Mouse (Mus musculus) hindbrain, postnatal 0 days (tissue): Measurements from ENCODE around the gene Hecw1. TPM values are rescaled to one million over a fixed set of nuclear protein-coding genes. Genes with fewer than 3 reads are reported as not detected.
A peak's percentile ranks its signal among the peaks of the same experiment; 100 is the strongest.
"Not testable (repeated sequence)": the region's sequence is repeated elsewhere in the genome, so short reads cannot be mapped to it uniquely, and the experiment has no call there.

Experiments used
- ATAC-seq: fragments of 200-750 bp; cut with Nextera tagmentation; 2 replicates; pipeline ENCODE4 v1.8.0; 2017; ENCODE audit warnings: mild to moderate bottlenecking, moderate TSS enrichment, moderate library complexity
- DNase-seq: peaks from one replicate; pipeline ENCODE4 v3.0.0-alpha.2; 2015; ENCODE audit warnings: low spot score
- H3K27ac ChIP-seq: fragments of 300-500 bp; sonication (generic); 2 replicates; pipeline ENCODE4 v1.5.1; 2014; ENCODE audit warnings: mild to moderate bottlenecking
- H3K27me3 ChIP-seq: fragments of 300-500 bp; sonication (generic); 2 replicates; pipeline ENCODE4 v1.6.1; 2014; ENCODE audit warnings: low read length, mixed read lengths; ENCODE audit not compliant: insufficient read depth
- H3K36me3 ChIP-seq: fragments of 300-500 bp; sonication (generic); 2 replicates; pipeline ENCODE4 v1.6.1; 2014; ENCODE audit warnings: low read length, mixed read lengths; ENCODE audit not compliant: insufficient read depth
- H3K4me1 ChIP-seq: fragments of 300-500 bp; sonication (generic); 2 replicates; pipeline ENCODE4 v1.6.1; 2014; ENCODE audit warnings: antibody characterized with exemption, low read length, mixed read lengths; ENCODE audit not compliant: insufficient read depth
- H3K4me2 ChIP-seq: fragments of 300-500 bp; sonication (generic); 2 replicates; pipeline ENCODE4 v1.6.1; 2014; ENCODE audit warnings: low read depth, mild to moderate bottlenecking, low read length, moderate library complexity, mixed read lengths
- H3K4me3 ChIP-seq: fragments of 300-500 bp; sonication (generic); 2 replicates; pipeline ENCODE4 v1.5.1; 2014; ENCODE audit warnings: low read length
- H3K9ac ChIP-seq: fragments of 300-500 bp; sonication (generic); replicated peaks from 2 replicates; pipeline ENCODE4 v1.6.1; 2014; ENCODE audit warnings: mild to moderate bottlenecking, low read length, moderate library complexity, mixed read lengths
- H3K9me3 ChIP-seq: fragments of 300-500 bp; sonication (generic); 2 replicates; pipeline ENCODE4 v1.6.1; 2016; ENCODE audit warnings: low read length, mixed read lengths
- CTCF ChIP-seq: IDR thresholded peaks from 2 replicates; pipeline ENCODE4 v1.5.1; 2016; ENCODE audit warnings: antibody characterized with exemption, control low read depth, low read depth
- WGBS: fragments of 180-500 bp; shearing (Covaris S2); extraction: QIAGEN DNeasy Blood & Tissue Kit; methylation state at CpG from one replicate; pipeline ENCODE4 v1.1.7; 2014; 5-methylcytosine and 5-hydroxymethylcytosine counted together
- polyA plus RNA-seq: library from polyadenylated mRNA; unstranded; fragments of >200 nt; fragmentation: Nextera tagmentation; extraction: Ambion mirVana; gene quantifications from 2 replicates; pipeline ENCODE4 v1.2.1, GENCODE M21; 2015
- total RNA-seq: library from RNA; depleted of rRNA; stranded (reverse); fragments of >200 nt; gene quantifications from 2 replicates; pipeline ENCODE4 v1.2.3, GENCODE M21; 2014; rRNA removed

Gene Hecw1
- total and polyA plus RNA-seq, 2 experiments from 2014 or later = 29.8 to 95.3 TPM

- no peak overlapping the region for H3K9ac ChIP-seq
- no peak overlapping the region for H3K27ac ChIP-seq
- WGBS = 66% methylated on average over 2 of the region's 2 CpGs
- no peaks in the 10 kb centered on the region for H3K4me1 ChIP-seq
- no peaks in the 10 kb centered on the region for H3K27me3 ChIP-seq
- DNase-seq (no peak), ATAC-seq (no peak)
- no peak for TF ChIP-seq CTCF
- no peak overlapping the region for H3K4me2 ChIP-seq
- no peak overlapping the region for H3K4me3 ChIP-seq
- 0 out of 2 replicates have a peak, but pooled peaks cover 9% of the 10 kb centered on the region for H3K36me3 ChIP-seq
- H3K9me3 ChIP-seq = no peaks in the 10 kb centered on the region
Observed at GRCm38 (mm10) chr13:14302921-14303320, 220.1 kb downstream of the Hecw1 start.

DNA sequence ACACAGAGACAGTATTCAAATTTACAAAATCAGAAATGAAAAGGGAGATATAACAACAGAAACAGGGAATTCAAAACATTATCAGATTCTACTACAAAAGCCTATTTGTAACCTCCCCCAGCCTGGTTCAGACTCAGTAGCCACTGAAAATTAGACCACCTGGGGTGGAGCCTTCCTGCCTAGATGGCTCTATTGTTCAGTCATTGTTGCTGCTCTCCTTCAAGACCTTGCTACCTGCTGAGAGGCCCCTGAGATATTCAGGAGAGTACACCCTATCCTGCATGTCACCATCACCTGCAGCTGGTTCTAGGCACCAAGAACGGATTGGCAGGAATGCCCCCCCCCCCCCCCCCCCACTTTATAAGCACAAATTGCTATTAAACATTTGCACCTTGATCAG is 233.0 kb downstream of the Hecw1 start:
- DNase-seq = no peak
- no peaks in the 10 kb centered on the region for H3K9me3 ChIP-seq
- H3K27me3 ChIP-seq = no peaks in the 10 kb centered on the region
- H3K36me3 ChIP-seq = no peaks in the 10 kb centered on the region
- no peaks in the 10 kb centered on the region for H3K4me1 ChIP-seq
- ATAC-seq = no peak
- no peak overlapping the region for H3K9ac ChIP-seq
- H3K4me3 ChIP-seq = no peak overlapping the region
- no peak overlapping the region for H3K27ac ChIP-seq
- no peak for TF ChIP-seq CTCF
- H3K4me2 ChIP-seq = no peak overlapping the region
- 25% methylated on average over 1 of the region's 1 CpGs for WGBS

DNA sequence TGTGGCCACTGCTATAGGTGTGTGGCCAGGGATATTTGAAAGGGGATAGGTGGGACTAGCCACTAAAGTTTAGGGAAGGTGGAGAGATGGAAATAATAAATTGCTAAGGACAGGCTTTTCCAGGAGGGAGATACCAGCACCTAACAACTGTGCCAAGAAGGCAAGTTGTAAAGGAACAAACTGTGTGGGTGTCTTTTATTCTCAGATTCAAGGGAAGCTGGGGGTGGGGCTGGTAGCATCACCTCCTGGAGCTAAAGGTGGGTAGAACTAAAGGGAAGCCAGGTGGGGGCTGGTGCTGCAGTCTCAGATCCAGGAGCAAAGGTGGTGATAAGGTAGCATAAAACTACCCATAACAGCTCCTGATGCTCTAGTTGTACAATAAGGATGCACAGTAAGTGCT is 251.6 kb downstream of the Hecw1 start:
- H3K4me1 ChIP-seq = no peaks in the 10 kb centered on the region
- H3K9me3 ChIP-seq = no peaks in the 10 kb centered on the region
- no peak for TF ChIP-seq CTCF
- DNase-seq = no peak
- H3K36me3 ChIP-seq = no peaks in the 10 kb centered on the region
- no peak overlapping the region for H3K4me2 ChIP-seq
- no peak overlapping the region for H3K27ac ChIP-seq
- H3K4me3 ChIP-seq = no peak overlapping the region
- no peaks in the 10 kb centered on the region for H3K27me3 ChIP-seq
- no peak overlapping the region for H3K9ac ChIP-seq
- ATAC-seq = no peak

DNA sequence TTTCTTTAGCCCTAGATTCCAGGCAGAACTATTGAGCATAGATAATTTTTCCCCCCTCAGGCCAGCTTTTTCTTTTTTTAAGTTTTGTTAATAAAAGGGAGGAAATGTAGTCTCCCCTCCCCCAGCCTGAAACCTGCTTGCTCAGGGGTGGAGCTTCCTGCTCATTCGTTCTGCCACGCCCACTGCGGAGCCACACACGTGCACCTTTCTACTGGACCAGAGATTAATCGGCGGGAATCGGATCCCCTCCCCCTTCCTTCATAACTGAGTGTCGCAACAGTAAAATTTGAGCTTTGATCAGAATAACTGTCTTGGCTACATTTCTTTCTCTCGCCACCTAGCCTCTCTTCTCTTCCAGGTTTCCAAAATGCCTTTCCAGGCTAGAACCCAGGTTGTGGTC is 262.1 kb downstream of the Hecw1 start:
- not testable (repeated sequence) for H3K27ac ChIP-seq, ATAC-seq, H3K9me3 ChIP-seq, H3K9ac ChIP-seq, DNase-seq, H3K27me3 ChIP-seq, H3K4me1 ChIP-seq, H3K4me2 ChIP-seq, H3K4me3 ChIP-seq, H3K36me3 ChIP-seq
- 37% methylated on average over 8 of the region's 9 CpGs for WGBS

DNA sequence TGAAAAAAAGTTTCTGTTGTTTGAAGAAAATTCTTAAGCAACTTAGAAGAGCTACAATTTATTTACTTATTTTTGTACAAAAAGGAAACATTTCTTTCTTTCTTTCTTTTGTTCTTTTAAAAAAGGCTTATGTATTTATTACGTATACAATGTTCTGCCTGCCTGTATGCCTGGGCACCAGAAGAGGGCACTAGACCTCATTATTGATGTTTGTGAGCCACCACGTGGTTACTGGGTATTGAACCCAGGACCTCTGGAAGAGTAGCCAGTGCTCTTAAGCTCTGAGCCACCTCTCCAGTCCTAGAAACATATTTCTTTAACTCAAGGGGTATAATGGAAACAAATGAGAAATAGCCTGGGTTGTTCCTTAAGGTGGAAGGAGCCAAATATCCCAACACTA is 277.1 kb downstream of the Hecw1 start:
- Histone ChIP-seq H3K27me3 (no peaks in the 10 kb centered on the region), H3K27ac (no peak overlapping the region), H3K4me3 (no peak overlapping the region), H3K4me2 (no peak overlapping the region), H3K9ac (no peak overlapping the region), H3K4me1 (no peaks in the 10 kb centered on the region), H3K36me3 (no peaks in the 10 kb centered on the region; the same call in 1 of the 2 replicates), H3K9me3 (no peaks in the 10 kb centered on the region)
- 47% methylated on average over 2 of the region's 2 CpGs for WGBS
- ATAC-seq (no peak), DNase-seq (no peak)
- peak; percentile 12; the same call in 1 of the 2 replicates for TF ChIP-seq CTCF

DNA sequence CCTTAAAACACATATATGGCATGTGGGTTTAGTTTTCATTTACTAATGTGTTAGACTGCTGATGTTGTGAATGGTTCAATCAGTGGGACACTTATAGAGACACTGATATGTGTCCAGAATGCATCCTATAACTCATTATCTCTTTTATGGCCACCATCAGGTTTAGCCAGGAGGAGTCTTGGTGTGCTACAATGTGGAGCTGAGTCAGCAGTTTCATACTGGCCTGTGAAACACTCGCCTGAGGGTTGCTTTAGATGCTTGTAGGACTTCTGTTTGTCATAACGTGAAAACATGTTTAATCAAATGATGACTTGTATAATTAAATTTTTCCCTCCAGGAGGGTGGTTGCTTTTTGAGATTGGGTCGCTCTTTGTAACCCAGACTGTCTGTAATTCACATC is 343.4 kb downstream of the Hecw1 start:
- DNase-seq (no peak), ATAC-seq (no peak)
- no peaks in the 10 kb centered on the region for H3K27me3 ChIP-seq
- TF ChIP-seq CTCF = no peak
- no peak overlapping the region for H3K27ac ChIP-seq
- H3K36me3 ChIP-seq = no peaks in the 10 kb centered on the region
- no peak overlapping the region for H3K4me2 ChIP-seq
- H3K9me3 ChIP-seq = no peaks in the 10 kb centered on the region
- H3K9ac ChIP-seq = no peak overlapping the region
- no peak overlapping the region for H3K4me3 ChIP-seq
- no peaks in the 10 kb centered on the region for H3K4me1 ChIP-seq
- 77% methylated on average over 3 of the region's 3 CpGs for WGBS

DNA sequence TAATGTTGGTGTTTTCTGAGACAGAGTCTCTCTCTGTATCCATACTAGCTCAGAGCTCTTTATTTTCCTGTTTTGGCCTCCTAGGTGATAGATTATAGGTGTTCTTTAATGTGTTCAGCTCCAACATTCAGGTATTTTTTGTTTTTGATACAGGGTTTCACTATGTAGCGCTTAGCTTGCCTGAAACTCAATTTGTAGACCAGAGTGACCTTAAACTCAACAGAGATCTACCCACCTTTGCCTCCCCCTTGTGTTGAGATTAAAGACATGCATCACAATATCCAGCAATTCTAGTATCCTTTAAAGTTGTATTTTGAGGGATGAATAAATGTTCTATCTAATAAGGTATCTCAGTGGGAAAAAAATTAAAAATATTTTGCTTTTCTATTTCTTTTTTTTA is 345.0 kb downstream of the Hecw1 start:
- Histone ChIP-seq H3K27ac (no peak overlapping the region), H3K9ac (no peak overlapping the region), H3K27me3 (no peaks in the 10 kb centered on the region), H3K36me3 (no peaks in the 10 kb centered on the region), H3K4me1 (no peaks in the 10 kb centered on the region), H3K4me2 (no peak overlapping the region), H3K9me3 (no peaks in the 10 kb centered on the region), H3K4me3 (no peak overlapping the region)
- ATAC-seq (peak; percentile 45; the same call in 1 of the 2 replicates), DNase-seq (peak; percentile 30)
- peak; percentile 56 for TF ChIP-seq CTCF
- 69% methylated on average over 1 of the region's 1 CpGs for WGBS

Other genes starting within 250 kb of the Hecw1 start
- 13.6 and 16.5 TPM in 2 replicates for gene Mrpl32, start 89.9 kb upstream of the Hecw1 start, total RNA-seq
- 103 and 113 TPM in 2 replicates for gene Mrpl32, start 89.9 kb upstream of the Hecw1 start, polyA plus RNA-seq
- gene Psma2, start 90.0 kb upstream of the Hecw1 start, total RNA-seq = 50.3 and 51.8 TPM in 2 replicates
- gene Psma2, start 90.0 kb upstream of the Hecw1 start, polyA plus RNA-seq = 182 and 185 TPM in 2 replicates
- gene AW209491, start 106.9 kb upstream of the Hecw1 start, total RNA-seq = 6.5 and 13.8 TPM in 2 replicates
- gene AW209491, start 106.9 kb upstream of the Hecw1 start, polyA plus RNA-seq = 28.2 and 30.2 TPM in 2 replicates